Mouse (Mus musculus): ENCODE measurements around the gene Prss16.
A peak's percentile ranks its signal among the peaks of the same experiment; 100 is the strongest.

The Prss16 gene

GRCm38 (mm10) chr13:22009642-22010041 is at the start of gene Prss16:
Prss16 (minus strand) TSS chr13:22009742.
- no peak for DNase-seq

- DNase-seq: no peak
These were observed 44.2 kb upstream of the Prss16 start for GRCm38 (mm10) chr13:22053754-22054153.

GRCm38 (mm10) chr13:22051523-22051859 is 41.9 kb upstream of the Prss16 start:
- no peak for DNase-seq

DNA sequence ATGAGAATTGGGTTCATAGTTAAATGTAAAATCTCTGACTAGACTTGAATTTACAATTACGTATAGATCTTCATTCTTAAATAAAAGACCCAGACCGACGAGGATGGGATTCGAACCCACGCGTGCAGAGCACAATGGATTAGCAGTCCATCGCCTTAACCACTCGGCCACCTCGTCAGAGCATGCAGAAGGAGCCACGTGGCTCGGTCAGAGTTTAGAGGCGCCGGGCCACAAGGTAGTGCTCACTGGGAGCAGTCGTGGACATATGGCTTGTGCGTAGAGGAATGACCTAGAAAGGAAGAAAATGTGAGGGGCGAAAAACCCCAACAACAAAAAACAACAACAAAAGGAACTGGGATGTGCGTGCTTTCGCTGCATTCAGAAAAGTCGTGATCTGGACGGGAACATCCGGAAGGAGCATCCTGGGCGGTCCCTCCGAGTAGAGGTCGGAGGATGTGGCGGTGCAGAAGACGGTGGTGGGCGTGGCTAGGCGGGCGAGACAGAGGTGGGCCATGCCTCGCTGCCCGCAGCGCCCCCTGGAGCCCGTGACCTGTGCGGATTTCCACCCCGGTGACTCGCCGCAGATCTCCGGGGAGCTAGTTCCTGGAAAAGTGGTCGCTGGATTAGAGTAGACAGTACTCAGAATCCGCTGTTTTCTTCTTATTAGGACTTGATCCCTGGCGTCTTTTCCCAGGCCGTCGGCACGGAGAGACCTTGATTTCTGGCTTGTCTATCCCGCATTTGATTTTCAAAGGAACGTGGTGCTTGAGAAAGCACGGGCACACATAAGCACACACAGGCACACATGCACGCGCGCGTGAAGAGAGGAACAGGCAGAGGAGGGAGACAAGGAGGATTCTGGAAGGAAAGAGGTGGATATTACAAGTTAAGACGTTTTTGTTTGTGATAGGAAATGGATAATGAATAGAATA is 41.3 kb upstream of the Prss16 start:
- DNase-seq: peak; percentile 89

- DNase-seq: peak; percentile 54
These were observed 40.3 kb upstream of the Prss16 start for GRCm38 (mm10) chr13:22049737-22050440.

DNA sequence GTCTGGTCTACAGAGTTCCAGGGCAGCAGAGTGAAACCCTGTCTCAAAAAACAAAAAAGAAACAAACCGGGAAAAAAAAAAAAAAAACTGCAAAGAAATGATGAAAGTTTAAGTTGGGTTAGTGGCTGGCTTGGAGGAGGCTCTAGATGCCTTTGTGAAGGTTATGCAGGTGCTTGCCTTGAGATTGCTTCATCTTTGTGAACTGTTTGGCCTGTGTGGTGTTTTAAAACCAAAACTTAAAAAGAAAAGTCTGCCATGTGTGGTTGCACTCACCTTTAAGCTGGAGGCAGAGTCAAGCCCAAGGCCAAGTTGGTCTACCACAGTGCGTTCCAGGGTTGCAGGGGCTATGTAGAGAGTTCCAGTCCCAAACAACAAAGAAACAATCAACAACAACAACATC is 39.5 kb upstream of the Prss16 start:
- no peak for DNase-seq

- no peak for DNase-seq
These were observed 35.8 kb upstream of the Prss16 start for GRCm38 (mm10) chr13:22045311-22045710.

DNA sequence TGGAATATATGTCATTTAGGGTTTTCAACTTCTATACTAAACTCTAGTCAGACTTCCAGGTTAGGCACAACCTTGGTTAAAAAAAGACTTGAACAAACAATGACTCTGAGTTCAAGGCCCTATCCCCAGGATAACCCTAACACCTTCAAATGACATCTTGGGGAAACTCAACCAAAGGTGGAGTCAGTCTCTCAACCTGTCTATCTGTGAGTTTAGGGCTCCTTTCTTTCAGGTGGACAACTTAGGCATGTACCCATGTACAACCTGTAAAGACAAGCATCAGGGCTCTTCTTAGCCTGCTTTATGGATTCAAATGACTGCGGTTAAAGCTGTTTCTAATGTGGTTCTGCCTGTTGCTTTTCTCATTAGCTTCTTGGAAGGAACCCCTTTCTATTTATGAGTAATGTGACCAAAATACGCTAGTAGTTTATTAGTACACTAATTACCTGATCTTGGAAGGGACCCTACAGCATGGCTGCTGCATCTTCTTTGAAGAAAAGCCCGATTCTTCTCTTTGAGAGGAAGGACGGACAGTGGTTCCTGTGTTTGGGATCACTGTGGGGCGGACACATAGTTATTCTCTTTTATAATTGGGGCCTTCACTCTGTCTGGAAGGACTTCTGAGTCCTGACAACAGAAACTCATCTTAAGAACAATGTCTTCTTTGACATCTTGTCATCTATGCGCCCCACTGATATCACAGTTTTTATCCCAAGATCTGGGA is 35.1 kb upstream of the Prss16 start:
- no peak for DNase-seq

DNA sequence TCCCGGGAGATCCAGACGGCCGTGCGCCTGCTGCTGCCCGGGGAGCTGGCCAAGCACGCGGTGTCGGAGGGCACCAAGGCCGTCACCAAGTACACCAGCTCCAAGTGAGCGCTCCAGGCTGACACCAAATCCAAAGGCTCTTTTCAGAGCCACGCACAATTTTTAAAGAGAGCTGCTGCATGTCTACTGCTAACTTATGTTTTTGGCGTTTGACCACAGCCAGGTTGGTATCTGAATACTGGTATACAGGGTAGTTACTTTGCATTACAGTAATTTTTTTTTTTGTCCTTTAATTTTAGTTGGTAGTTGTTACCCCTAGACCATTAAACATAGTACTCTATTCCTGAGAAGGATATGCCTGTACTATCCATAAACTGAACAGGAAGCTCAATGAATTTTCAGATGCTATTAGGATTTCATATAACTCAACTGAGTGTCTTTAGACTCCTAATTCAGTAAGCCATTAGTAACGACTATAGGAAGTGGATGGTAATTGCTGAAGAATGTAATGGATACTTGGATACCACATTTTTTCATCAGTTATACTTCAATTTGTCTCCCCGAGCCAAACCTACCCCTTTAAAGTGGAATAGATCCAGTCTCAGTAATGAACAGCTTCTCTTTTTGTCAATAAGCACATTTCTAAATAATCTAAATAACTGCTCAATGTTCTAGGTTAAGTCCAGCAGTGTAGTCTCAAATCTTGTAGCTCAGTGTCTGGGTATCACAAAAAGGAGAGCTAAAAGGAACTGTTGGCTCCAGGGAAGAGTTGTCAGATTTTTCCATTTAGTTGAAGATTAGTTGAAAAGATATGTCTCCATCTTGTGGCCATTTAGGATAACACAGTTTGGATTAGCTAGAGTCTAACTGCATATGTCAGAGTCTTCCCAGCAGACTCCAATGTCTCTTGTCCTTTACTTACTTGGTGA is 34.2 kb upstream of the Prss16 start:
- no peak for DNase-seq

GRCm38 (mm10) chr13:22042568-22043502 is 33.3 kb upstream of the Prss16 start, which contains the start of the genes Hist1h2ag and Hist1h2bj:
Hist1h2ag (minus strand) TSS chr13:22042944.
Hist1h2bj (plus strand) TSS chr13:22043214.
- peak; percentile 57 for DNase-seq

DNA sequence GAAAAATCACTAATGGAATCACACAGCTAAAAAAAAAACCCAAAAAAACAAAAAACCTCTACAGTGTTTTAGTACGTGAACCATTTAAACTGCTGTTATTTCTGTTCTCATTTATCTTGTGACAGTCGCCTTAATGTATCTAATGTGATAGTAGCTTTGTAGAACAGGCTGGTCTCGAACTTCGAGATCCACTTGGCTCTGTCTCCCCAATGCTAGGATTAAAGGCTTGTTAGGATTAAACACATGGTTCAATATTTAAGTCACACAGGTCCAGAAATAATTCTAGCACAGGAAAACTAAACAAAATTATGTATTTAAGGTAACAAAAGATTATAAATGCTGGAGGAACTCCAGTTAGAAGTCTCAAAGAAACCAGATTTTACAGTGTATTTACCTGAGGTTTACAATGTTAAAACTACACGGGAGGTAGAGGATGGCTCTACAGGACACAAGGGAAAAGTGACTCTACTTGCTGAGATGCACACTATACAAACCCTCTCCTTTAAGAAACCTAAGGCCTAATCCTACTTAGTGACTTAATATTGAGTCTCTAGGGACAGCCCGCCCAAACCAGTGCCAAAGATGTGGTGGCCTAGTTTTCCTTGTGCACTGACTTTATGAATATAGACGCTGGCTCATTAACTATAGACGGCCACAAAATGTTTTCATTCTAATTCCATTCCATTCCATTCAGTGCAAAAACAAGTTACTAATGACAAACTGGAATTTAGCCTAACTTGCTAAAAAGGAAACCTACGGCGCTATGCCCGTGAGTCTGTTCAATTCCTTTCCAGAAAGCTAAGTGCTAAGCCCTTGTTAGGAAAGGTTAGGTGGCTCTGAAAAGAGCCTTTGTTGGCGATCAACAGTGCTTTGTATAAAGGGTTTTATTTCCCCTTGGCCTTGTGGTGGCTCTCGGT is 32.4 kb upstream of the Prss16 start:
- DNase-seq: no peak

GRCm38 (mm10) chr13:22041142-22041536 is 31.6 kb upstream of the Prss16 start, which contains the start of gene Hist1h4i:
Hist1h4i (minus strand) TSS chr13:22041362.
- peak; percentile 96 for DNase-seq

DNA sequence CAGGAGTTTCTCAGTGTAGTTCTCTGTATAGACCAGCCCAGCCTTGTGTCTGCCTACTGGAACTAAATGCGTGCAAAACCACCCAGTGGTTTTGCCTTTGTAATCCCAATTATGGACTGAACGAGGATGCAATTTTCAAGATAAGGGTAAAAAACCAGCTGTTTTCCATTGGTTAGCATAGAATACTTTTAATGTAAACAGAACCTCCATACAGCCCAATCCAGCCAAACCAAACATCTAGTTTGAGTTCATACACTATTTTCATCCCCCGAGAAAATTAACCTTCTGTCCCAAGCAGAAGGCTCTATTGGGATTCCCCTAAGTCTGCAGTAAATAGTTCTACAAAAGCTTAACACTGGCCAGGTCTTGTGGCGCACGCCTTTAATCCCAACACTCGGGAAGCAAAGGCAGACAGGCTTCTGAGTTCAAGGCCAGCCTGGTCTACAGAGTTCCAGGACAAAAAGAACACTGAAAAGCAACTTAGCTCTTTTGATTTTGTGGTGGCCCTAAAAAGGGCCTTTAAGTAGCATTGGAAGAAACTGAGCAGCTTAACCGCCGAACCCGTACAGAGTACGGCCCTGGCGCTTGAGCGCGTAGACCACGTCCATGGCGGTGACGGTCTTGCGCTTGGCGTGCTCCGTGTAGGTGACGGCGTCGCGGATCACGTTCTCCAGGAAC is 31.1 kb upstream of the Prss16 start:
- DNase-seq: no peak

DNA sequence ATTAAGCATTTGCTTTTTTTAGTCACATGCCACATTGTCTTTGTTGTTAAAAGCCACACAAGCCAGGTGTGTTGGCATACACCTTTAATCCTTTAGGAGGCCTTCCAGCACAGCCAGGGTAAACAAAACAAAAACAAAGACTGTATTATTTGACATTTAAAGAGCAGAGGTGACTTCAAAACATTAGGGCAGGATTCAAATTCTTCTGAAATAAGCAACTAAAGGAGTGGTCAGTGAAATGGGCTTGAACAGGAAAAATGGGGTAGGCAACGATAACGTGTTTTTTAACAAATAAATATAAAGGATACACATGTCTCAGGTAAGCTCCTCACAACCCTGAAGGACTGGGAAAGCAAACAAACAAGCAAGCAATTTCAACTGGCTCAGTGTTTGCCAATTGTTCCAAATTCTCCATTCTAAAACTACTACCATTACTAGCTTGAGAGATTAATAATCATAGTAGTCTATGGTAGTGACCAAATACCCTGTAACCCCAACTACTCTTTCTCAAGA is 30.5 kb upstream of the Prss16 start:
- no peak for DNase-seq

- no peak for DNase-seq
These were observed 29.8 kb upstream of the Prss16 start for GRCm38 (mm10) chr13:22039364-22039763.

- no peak for DNase-seq
These were observed 27.9 kb upstream of the Prss16 start for GRCm38 (mm10) chr13:22037415-22037814.

GRCm38 (mm10) chr13:22036986-22037385 is 27.4 kb upstream of the Prss16 start:
- no peak for DNase-seq

GRCm38 (mm10) chr13:22036149-22036956 is 26.8 kb upstream of the Prss16 start:
- no peak for DNase-seq
